Mouse (Mus musculus) cortical plate, adult 2 months (tissue): Measurements from ENCODE around the gene Nr4a1.

Experiments
- CTCF ChIP-seq: fragments of 200-500 bp; IDR thresholded peaks from 2 replicates; pipeline ENCODE4 v1.5.1; 2011; ENCODE audit warnings: mild to moderate bottlenecking, control low read depth, low read length; ENCODE audit not compliant: insufficient read depth; ENCODE audit errors: extremely low read depth
- POLR2A ChIP-seq: fragments of 200-500 bp; IDR thresholded peaks from 2 replicates; pipeline ENCODE4 v1.6.1; 2011; ENCODE audit warnings: mild to moderate bottlenecking, low read length, control low read depth; ENCODE audit not compliant: insufficient read depth; ENCODE audit errors: extremely low read depth

- TF ChIP-seq CTCF (no peak), POLR2A (no peak)
Observed at GRCm38 (mm10) chr15:101232607-101233006, 21.5 kb upstream of the Nr4a1 start.
